Mouse (Mus musculus): ENCODE results near the gene Ube2s.

GRCm38 (mm10) chr7:4748321-4748720, 64.1 kb downstream of the Ube2s start:
- TF ChIP-seq CTCF (IDR thresholded peaks at IDR 0.05; ENCODE audit: low read depth): peak; percentile 13; the same call in 1 of the 2 replicates
- no peak for TF ChIP-seq EP300 (IDR thresholded peaks at IDR 0.05; ENCODE audit: low read depth)
